Mouse (Mus musculus): ENCODE data around the gene 6030468B19Rik.

GRCm38 (mm10) chr11:117786294-117786693 lies 11.2 kb upstream of the 6030468B19Rik start:
- no peak for TF ChIP-seq CHD2 (IDR thresholded peaks at IDR 0.05; ENCODE audit: low read length)
- TF ChIP-seq EP300 (IDR thresholded peaks at IDR 0.05; ENCODE audit: low read depth in 1 of 2, low read length in 2 of 2), result no peak
- TF ChIP-seq GATA1 (IDR thresholded peaks at IDR 0.05; ENCODE audit: low read depth, low read length), result no peak

All from MEL (cell line).